Mouse (Mus musculus) heart, embryonic 12.5 days (tissue): ENCODE data around the gene Syt16. TPM values are rescaled to one million over a fixed set of nuclear protein-coding genes. Genes with fewer than 3 reads are reported as not detected.

Experiments used
- ATAC-seq: fragments of 200-750 bp; cut with Nextera tagmentation; 2 replicates; pipeline ENCODE4 v1.8.0; 2017; ENCODE audit warnings: moderate TSS enrichment, moderate library complexity; ENCODE audit not compliant: insufficient number of reproducible peaks, low FRiP score
- H3K27ac ChIP-seq: fragments of 300-500 bp; sonication (generic); 2 replicates; pipeline ENCODE4 v1.5.1; 2016; ENCODE audit warnings: mild to moderate bottlenecking, moderate library complexity; ENCODE audit not compliant: poor library complexity, severe bottlenecking
- H3K27me3 ChIP-seq: fragments of 300-500 bp; sonication (generic); replicated peaks from 2 replicates; pipeline ENCODE4 v1.6.1; 2016; ENCODE audit warnings: mild to moderate bottlenecking, moderate library complexity
- H3K36me3 ChIP-seq: fragments of 300-500 bp; sonication (generic); 2 replicates; pipeline ENCODE4 v1.6.1; 2016; ENCODE audit warnings: mild to moderate bottlenecking, moderate library complexity
- H3K4me1 ChIP-seq: fragments of 300-500 bp; sonication (generic); replicated peaks from 2 replicates; pipeline ENCODE4 v1.6.1; 2016; ENCODE audit warnings: mild to moderate bottlenecking
- H3K4me2 ChIP-seq: fragments of 300-500 bp; sonication (generic); 2 replicates; pipeline ENCODE4 v1.6.1; 2016; ENCODE audit warnings: mild to moderate bottlenecking, moderate library complexity
- H3K4me3 ChIP-seq: fragments of 300-500 bp; sonication (generic); 2 replicates; pipeline ENCODE4 v1.5.1; 2016; ENCODE audit warnings: mild to moderate bottlenecking
- H3K9ac ChIP-seq: fragments of 300-500 bp; sonication (generic); 2 replicates; pipeline ENCODE4 v1.6.1; 2016; ENCODE audit warnings: mild to moderate bottlenecking, moderate library complexity
- H3K9me3 ChIP-seq: fragments of 300-500 bp; sonication (generic); replicated peaks from 2 replicates; pipeline ENCODE4 v1.6.1; 2016; ENCODE audit warnings: mild to moderate bottlenecking, moderate library complexity
- WGBS: fragments of 180-500 bp; shearing (Covaris S2); methylation state at CpG from one replicate; pipeline ENCODE4 v1.1.7; 2016; 5-methylcytosine and 5-hydroxymethylcytosine counted together
- polyA plus RNA-seq: library from polyadenylated mRNA; unstranded; fragments of >200 nt; fragmentation: Nextera tagmentation; extraction: Ambion mirVana; gene quantifications from 2 replicates; pipeline ENCODE4 v1.2.1, GENCODE M21; 2016

Syt16 gene
- polyA plus RNA-seq, 1 experiment from 2014 or later = 0.33 TPM

- no peaks in the 10 kb centered on the region for H3K9me3 ChIP-seq
- H3K9ac ChIP-seq = no peak overlapping the region
- ATAC-seq = no peak
- H3K36me3 ChIP-seq = no peaks in the 10 kb centered on the region
- no peak overlapping the region for H3K27ac ChIP-seq
- H3K4me3 ChIP-seq = no peak overlapping the region
- no peaks in the 10 kb centered on the region for H3K4me1 ChIP-seq
- H3K27me3 ChIP-seq = no peaks in the 10 kb centered on the region
- 55% methylated on average over 4 of the region's 4 CpGs for WGBS
- no peak overlapping the region for H3K4me2 ChIP-seq
These were observed 111.2 kb downstream of the Syt16 start for GRCm38 (mm10) chr12:74108663-74109081.

- H3K27me3 ChIP-seq = no peaks in the 10 kb centered on the region
- no peak overlapping the region for H3K9ac ChIP-seq
- H3K4me1 ChIP-seq = no peaks in the 10 kb centered on the region
- no peak for ATAC-seq
- 81% methylated on average over 10 of the region's 10 CpGs for WGBS
- no peak overlapping the region for H3K4me2 ChIP-seq
- H3K4me3 ChIP-seq = no peak overlapping the region
- H3K36me3 ChIP-seq = no peaks in the 10 kb centered on the region
- H3K9me3 ChIP-seq = no peaks in the 10 kb centered on the region
- H3K27ac ChIP-seq = no peak overlapping the region
These were observed 112.1 kb downstream of the Syt16 start for GRCm38 (mm10) chr12:74109462-74110068.

- ATAC-seq = no peak
- H3K9ac ChIP-seq = no peak overlapping the region
- H3K4me1 ChIP-seq = no peaks in the 10 kb centered on the region
- H3K36me3 ChIP-seq = no peaks in the 10 kb centered on the region
- peaks cover 5% of the 10 kb centered on the region; the same call in 1 of the 2 replicates for H3K9me3 ChIP-seq
- H3K27me3 ChIP-seq = no peaks in the 10 kb centered on the region
- H3K4me3 ChIP-seq = no peak overlapping the region
- no peak overlapping the region for H3K27ac ChIP-seq
- H3K4me2 ChIP-seq = no peak overlapping the region
- 71% methylated on average over 6 of the region's 6 CpGs for WGBS
These were observed 119.4 kb downstream of the Syt16 start for GRCm38 (mm10) chr12:74116825-74117224.

GRCm38 (mm10) chr12:74125796-74126195 is 128.3 kb downstream of the Syt16 start:
- WGBS = 81% methylated on average over 12 of the region's 12 CpGs
- Histone ChIP-seq H3K4me3 (no peak overlapping the region), H3K36me3 (no peaks in the 10 kb centered on the region), H3K9ac (no peak overlapping the region), H3K4me1 (no peaks in the 10 kb centered on the region), H3K9me3 (peaks cover 15% of the 10 kb centered on the region), H3K4me2 (no peak overlapping the region), H3K27me3 (no peaks in the 10 kb centered on the region), H3K27ac (no peak overlapping the region)
- ATAC-seq = no peak

- Histone ChIP-seq H3K36me3 (no peaks in the 10 kb centered on the region), H3K4me2 (no peak overlapping the region), H3K27ac (no peak overlapping the region), H3K27me3 (no peaks in the 10 kb centered on the region), H3K9me3 (peaks cover 15% of the 10 kb centered on the region), H3K4me1 (no peaks in the 10 kb centered on the region), H3K9ac (no peak overlapping the region), H3K4me3 (no peak overlapping the region)
- ATAC-seq = no peak
- 60% methylated on average over 1 of the region's 1 CpGs for WGBS
These were observed 130.8 kb downstream of the Syt16 start for GRCm38 (mm10) chr12:74128229-74128628.

GRCm38 (mm10) chr12:74131790-74132189 is 134.3 kb downstream of the Syt16 start:
- Histone ChIP-seq H3K27ac (no peak overlapping the region), H3K4me3 (no peak overlapping the region), H3K9ac (no peak overlapping the region), H3K4me1 (no peaks in the 10 kb centered on the region), H3K36me3 (no peaks in the 10 kb centered on the region), H3K9me3 (no peaks in the 10 kb centered on the region), H3K27me3 (no peaks in the 10 kb centered on the region), H3K4me2 (no peak overlapping the region)
- no peak for ATAC-seq
- WGBS = 69% methylated on average over 2 of the region's 2 CpGs

GRCm38 (mm10) chr12:74142147-74142546 is 144.7 kb downstream of the Syt16 start:
- H3K9ac ChIP-seq = no peak overlapping the region

GRCm38 (mm10) chr12:74144385-74144784 is 146.9 kb downstream of the Syt16 start:
- WGBS = 55% methylated on average over 5 of the region's 5 CpGs
- Histone ChIP-seq H3K4me1 (no peaks in the 10 kb centered on the region), H3K9ac (no peak overlapping the region), H3K4me3 (no peak overlapping the region), H3K27ac (no peak overlapping the region), H3K4me2 (no peak overlapping the region), H3K36me3 (no peaks in the 10 kb centered on the region), H3K9me3 (no peaks in the 10 kb centered on the region), H3K27me3 (no peaks in the 10 kb centered on the region)
- no peak for ATAC-seq

More at GRCm38 (mm10) chr12:74142147-74142546, 144.7 kb downstream of the Syt16 start:
- Histone ChIP-seq H3K27ac (no peak overlapping the region), H3K36me3 (no peaks in the 10 kb centered on the region), H3K4me1 (no peaks in the 10 kb centered on the region), H3K27me3 (no peaks in the 10 kb centered on the region), H3K4me2 (no peak overlapping the region), H3K9me3 (no peaks in the 10 kb centered on the region), H3K4me3 (no peak overlapping the region)
- ATAC-seq = no peak
- 78% methylated on average over 7 of the region's 7 CpGs for WGBS

GRCm38 (mm10) chr12:74160791-74161190 is 163.3 kb downstream of the Syt16 start:
- no peak for ATAC-seq
- no peak overlapping the region for H3K4me3 ChIP-seq
- no peaks in the 10 kb centered on the region for H3K4me1 ChIP-seq
- H3K9ac ChIP-seq = no peak overlapping the region
- H3K4me2 ChIP-seq = no peak overlapping the region
- H3K27me3 ChIP-seq = no peaks in the 10 kb centered on the region
- no peaks in the 10 kb centered on the region for H3K9me3 ChIP-seq
- no peaks in the 10 kb centered on the region for H3K36me3 ChIP-seq
- H3K27ac ChIP-seq = no peak overlapping the region
- WGBS = 74% methylated on average over 3 of the region's 3 CpGs

GRCm38 (mm10) chr12:74163080-74163479 is 165.6 kb downstream of the Syt16 start:
- Histone ChIP-seq H3K36me3 (no peaks in the 10 kb centered on the region), H3K27ac (no peak overlapping the region), H3K27me3 (no peaks in the 10 kb centered on the region), H3K4me3 (no peak overlapping the region), H3K4me1 (no peaks in the 10 kb centered on the region), H3K9me3 (no peaks in the 10 kb centered on the region), H3K9ac (no peak overlapping the region), H3K4me2 (no peak overlapping the region)
- ATAC-seq = no peak
- 59% methylated on average over 2 of the region's 2 CpGs for WGBS

GRCm38 (mm10) chr12:74171257-74171656 is 173.8 kb downstream of the Syt16 start:
- H3K36me3 ChIP-seq = no peaks in the 10 kb centered on the region
- no peak overlapping the region for H3K4me3 ChIP-seq
- H3K27ac ChIP-seq = no peak overlapping the region
- ATAC-seq = no peak
- 68% methylated on average over 1 of the region's 1 CpGs for WGBS
- no peaks in the 10 kb centered on the region for H3K4me1 ChIP-seq
- H3K4me2 ChIP-seq = no peak overlapping the region
- no peaks in the 10 kb centered on the region for H3K27me3 ChIP-seq
- H3K9ac ChIP-seq = no peak overlapping the region
- H3K9me3 ChIP-seq = no peaks in the 10 kb centered on the region

- no peaks in the 10 kb centered on the region for H3K4me1 ChIP-seq
- H3K9me3 ChIP-seq = no peaks in the 10 kb centered on the region
- no peak overlapping the region for H3K4me2 ChIP-seq
- no peak overlapping the region for H3K27ac ChIP-seq
- no peak overlapping the region for H3K9ac ChIP-seq
- no peaks in the 10 kb centered on the region for H3K27me3 ChIP-seq
- no peak for ATAC-seq
- no peaks in the 10 kb centered on the region for H3K36me3 ChIP-seq
- WGBS = 81% methylated on average over 3 of the region's 3 CpGs
- H3K4me3 ChIP-seq = no peak overlapping the region
These were observed 176.4 kb downstream of the Syt16 start for GRCm38 (mm10) chr12:74173902-74174301.
